Mouse (Mus musculus): ENCODE results near the gene Commd7. TPM values are rescaled to one million over a fixed set of nuclear protein-coding genes. Genes with fewer than 3 reads are reported as not detected.

Gene Commd7
- total and polyA plus RNA-seq, 2 experiments, result 6.3 to 13.7 TPM

DNA sequence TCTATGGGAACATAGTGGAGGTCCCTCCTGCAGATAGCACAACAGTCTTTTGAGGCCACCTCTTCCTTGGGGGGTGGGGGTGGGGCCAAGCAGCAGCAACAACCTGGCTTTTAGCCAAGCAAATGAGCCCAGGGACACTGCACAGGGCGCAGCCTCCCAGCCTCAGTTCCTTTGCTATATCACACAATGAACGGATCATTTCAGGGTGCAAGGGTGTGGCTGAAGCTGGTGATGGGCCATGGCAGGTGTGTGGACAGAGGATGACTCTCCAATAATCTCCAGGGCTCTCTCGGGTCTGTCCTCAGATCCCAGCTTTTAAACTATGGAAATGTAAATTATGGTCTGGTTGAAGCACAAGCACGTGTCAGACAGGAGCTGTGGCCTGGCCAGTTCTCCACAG is 55.5 kb downstream of the Commd7 start:
- Histone ChIP-seq H3K9ac (ENCODE audit: low read depth, low read length) (no peak overlapping the region), H3K27ac (replicated peaks; ENCODE audit: insufficient read depth, low read depth, low read length) (no peak overlapping the region), H3K27me3 (ENCODE audit: control insufficient read depth, insufficient read depth, low read length) (no peaks in the 10 kb centered on the region), H3K36me3 (ENCODE audit: control insufficient read depth, insufficient read depth, low read length) (no peaks in the 10 kb centered on the region), H3K4me3 (ENCODE audit: insufficient read depth, low read depth, low read length) (no peak overlapping the region), H3K79me2 (ENCODE audit: control insufficient read depth, insufficient read depth, low read length) (no peaks in the 10 kb centered on the region), H3K4me1 (ENCODE audit: control insufficient read depth, insufficient read depth, low read length) (peaks cover 5% of the 10 kb centered on the region; the same call in 1 of the 2 replicates)
- TF ChIP-seq CTCF (IDR thresholded peaks at IDR 0.05; ENCODE audit: low read depth, low read length) (no peak), POLR2A (IDR thresholded peaks at IDR 0.05; ENCODE audit: extremely low read depth, insufficient read depth, low read length) (no peak)
- 77% methylated on average over 4 of the region's 4 CpGs for WGBS
- DNase-seq (ENCODE audit: extremely low read depth, low read depth, low spot score), result no peak

DNA sequence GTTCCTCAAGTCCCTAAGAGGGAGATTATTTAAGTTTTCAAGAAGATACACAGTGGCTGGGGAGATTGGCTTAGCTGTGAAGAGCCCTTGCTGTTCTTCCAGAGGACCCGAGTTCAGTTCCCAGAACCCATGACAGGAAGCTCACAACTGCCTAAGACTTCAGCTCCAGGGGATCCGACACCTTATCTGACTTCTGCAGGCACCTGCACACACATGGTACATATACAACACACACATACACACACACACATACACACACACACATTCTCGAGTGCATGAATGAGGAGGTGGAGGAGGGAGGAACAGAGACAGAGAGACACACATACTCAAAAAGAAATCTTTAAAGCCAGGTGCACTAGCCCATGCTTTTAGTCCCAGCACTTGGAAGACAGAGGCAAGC is 56.4 kb downstream of the Commd7 start:
- Histone ChIP-seq H3K79me2 (ENCODE audit: control insufficient read depth, insufficient read depth, low read length) (no peaks in the 10 kb centered on the region), H3K9ac (ENCODE audit: low read depth, low read length) (no peak overlapping the region), H3K36me3 (ENCODE audit: control insufficient read depth, insufficient read depth, low read length) (no peaks in the 10 kb centered on the region), H3K27me3 (ENCODE audit: control insufficient read depth, insufficient read depth, low read length) (no peaks in the 10 kb centered on the region), H3K4me3 (ENCODE audit: insufficient read depth, low read depth, low read length) (no peak overlapping the region), H3K4me1 (ENCODE audit: control insufficient read depth, insufficient read depth, low read length) (0 out of 2 replicates have a peak, but pooled peaks cover 2% of the 10 kb centered on the region), H3K27ac (replicated peaks; ENCODE audit: insufficient read depth, low read depth, low read length) (no peak overlapping the region)
- TF ChIP-seq POLR2A (IDR thresholded peaks at IDR 0.05; ENCODE audit: extremely low read depth, insufficient read depth, low read length), result no peak
- no peak for DNase-seq (ENCODE audit: extremely low read depth, low read depth, low spot score)
- WGBS, result 88% methylated on average over 3 of the region's 3 CpGs

DNA sequence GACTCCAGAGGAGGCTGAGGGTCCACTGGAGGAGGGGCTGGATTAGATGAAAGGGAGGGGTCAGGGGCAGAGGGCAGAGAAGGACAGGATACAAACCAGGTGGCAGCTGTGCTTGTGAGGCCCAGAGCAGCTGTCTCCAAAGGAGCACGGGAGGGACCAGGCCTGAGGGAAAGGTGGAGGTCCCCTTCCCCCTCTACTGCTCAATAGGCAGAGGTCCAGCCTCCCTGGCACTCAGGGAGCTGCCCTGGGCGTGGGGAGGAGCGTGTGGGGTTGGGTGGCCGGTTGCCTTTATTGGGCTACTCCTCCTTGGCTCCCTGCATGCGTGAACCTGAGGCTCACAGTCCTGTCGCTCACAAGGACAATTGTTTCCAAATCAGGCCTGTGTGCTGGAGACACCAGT is 57.0 kb downstream of the Commd7 start:
- Histone ChIP-seq H3K4me1 (ENCODE audit: control insufficient read depth, insufficient read depth, low read length) (0 out of 2 replicates have a peak, but pooled peaks cover 2% of the 10 kb centered on the region), H3K27me3 (ENCODE audit: control insufficient read depth, insufficient read depth, low read length) (no peaks in the 10 kb centered on the region), H3K27ac (replicated peaks; ENCODE audit: insufficient read depth, low read depth, low read length) (no peak overlapping the region), H3K79me2 (ENCODE audit: control insufficient read depth, insufficient read depth, low read length) (no peaks in the 10 kb centered on the region), H3K4me3 (ENCODE audit: insufficient read depth, low read depth, low read length) (no peak overlapping the region), H3K36me3 (ENCODE audit: control insufficient read depth, insufficient read depth, low read length) (no peaks in the 10 kb centered on the region), H3K9ac (ENCODE audit: low read depth, low read length) (no peak overlapping the region)
- DNase-seq (ENCODE audit: extremely low read depth, low read depth, low spot score), result no peak
- TF ChIP-seq CTCF (IDR thresholded peaks at IDR 0.05; ENCODE audit: low read depth, low read length) (no peak), POLR2A (IDR thresholded peaks at IDR 0.05; ENCODE audit: extremely low read depth, insufficient read depth, low read length) (no peak)
- 79% methylated on average over 6 of the region's 6 CpGs for WGBS

- Histone ChIP-seq H3K9ac (ENCODE audit: low read depth, low read length) (no peak overlapping the region), H3K4me3 (ENCODE audit: insufficient read depth, low read depth, low read length) (no peak overlapping the region), H3K36me3 (ENCODE audit: control insufficient read depth, insufficient read depth, low read length) (no peaks in the 10 kb centered on the region), H3K27ac (replicated peaks; ENCODE audit: insufficient read depth, low read depth, low read length) (no peak overlapping the region), H3K4me1 (ENCODE audit: control insufficient read depth, insufficient read depth, low read length) (no peaks in the 10 kb centered on the region), H3K27me3 (ENCODE audit: control insufficient read depth, insufficient read depth, low read length) (no peaks in the 10 kb centered on the region), H3K79me2 (ENCODE audit: control insufficient read depth, insufficient read depth, low read length) (no peaks in the 10 kb centered on the region)
- TF ChIP-seq POLR2A (IDR thresholded peaks at IDR 0.05; ENCODE audit: extremely low read depth, insufficient read depth, low read length) (no peak), CTCF (IDR thresholded peaks at IDR 0.05; ENCODE audit: low read depth, low read length) (no peak)
- 98% methylated on average over 9 of the region's 9 CpGs for WGBS
- no peak for DNase-seq (ENCODE audit: extremely low read depth, low read depth, low spot score)
These were observed 59.5 kb downstream of the Commd7 start for GRCm38 (mm10) chr2:153573101-153573500.

GRCm38 (mm10) chr2:153568541-153568940 is 64.0 kb downstream of the Commd7 start:
- Histone ChIP-seq H3K36me3 (ENCODE audit: control insufficient read depth, insufficient read depth, low read length) (no peaks in the 10 kb centered on the region), H3K9ac (ENCODE audit: low read depth, low read length) (no peak overlapping the region), H3K4me1 (ENCODE audit: control insufficient read depth, insufficient read depth, low read length) (no peaks in the 10 kb centered on the region), H3K79me2 (ENCODE audit: control insufficient read depth, insufficient read depth, low read length) (no peaks in the 10 kb centered on the region), H3K27ac (replicated peaks; ENCODE audit: insufficient read depth, low read depth, low read length) (no peak overlapping the region), H3K4me3 (ENCODE audit: insufficient read depth, low read depth, low read length) (no peak overlapping the region), H3K27me3 (ENCODE audit: control insufficient read depth, insufficient read depth, low read length) (no peaks in the 10 kb centered on the region)
- no peak for DNase-seq (ENCODE audit: extremely low read depth, low read depth, low spot score)
- TF ChIP-seq CTCF (IDR thresholded peaks at IDR 0.05; ENCODE audit: low read depth, low read length) (no peak), POLR2A (IDR thresholded peaks at IDR 0.05; ENCODE audit: extremely low read depth, insufficient read depth, low read length) (no peak)
- 95% methylated on average over 6 of the region's 6 CpGs for WGBS

GRCm38 (mm10) chr2:153568013-153568412 is 64.6 kb downstream of the Commd7 start:
- Histone ChIP-seq H3K9ac (ENCODE audit: low read depth, low read length) (no peak overlapping the region), H3K4me1 (ENCODE audit: control insufficient read depth, insufficient read depth, low read length) (no peaks in the 10 kb centered on the region), H3K27me3 (ENCODE audit: control insufficient read depth, insufficient read depth, low read length) (no peaks in the 10 kb centered on the region), H3K36me3 (ENCODE audit: control insufficient read depth, insufficient read depth, low read length) (no peaks in the 10 kb centered on the region), H3K27ac (replicated peaks; ENCODE audit: insufficient read depth, low read depth, low read length) (no peak overlapping the region), H3K79me2 (ENCODE audit: control insufficient read depth, insufficient read depth, low read length) (no peaks in the 10 kb centered on the region), H3K4me3 (ENCODE audit: insufficient read depth, low read depth, low read length) (no peak overlapping the region)
- TF ChIP-seq POLR2A (IDR thresholded peaks at IDR 0.05; ENCODE audit: extremely low read depth, insufficient read depth, low read length), result no peak
- no peak for TF ChIP-seq CTCF (IDR thresholded peaks at IDR 0.05; ENCODE audit: low read depth, low read length)
- WGBS, result 76% methylated on average over 4 of the region's 4 CpGs
- no peak for DNase-seq (ENCODE audit: extremely low read depth, low read depth, low spot score)

Other genes starting within 250 kb of the Commd7 start
- not detected in 2 replicates for gene 4930404H24Rik, start 140.0 kb downstream of the Commd7 start, total RNA-seq (2014; rRNA removed)
- gene 4930404H24Rik, start 140.0 kb downstream of the Commd7 start, polyA plus RNA-seq (2012; rRNA removed), result not detected in 2 replicates
- 0.18 and 0.34 TPM in 2 replicates for gene Nol4l, start 102.8 kb downstream of the Commd7 start, total RNA-seq (2014; rRNA removed)
- 0.44 and 0.80 TPM in 2 replicates for gene Nol4l, start 102.8 kb downstream of the Commd7 start, polyA plus RNA-seq (2012; rRNA removed)
- gene Dnmt3b, start 16.7 kb upstream of the Commd7 start, total RNA-seq (2014; rRNA removed), result 0.54 and 0.65 TPM in 2 replicates
- gene Dnmt3b, start 16.7 kb upstream of the Commd7 start, polyA plus RNA-seq (2012; rRNA removed), result 2.2 and 3.4 TPM in 2 replicates
- gene Dnmt3c, start 63.9 kb upstream of the Commd7 start, total RNA-seq (2014; rRNA removed), result not detected in 2 replicates
- gene Dnmt3c, start 63.9 kb upstream of the Commd7 start, polyA plus RNA-seq (2012; rRNA removed), result not detected in 2 replicates
- 6.6 and 7.9 TPM in 2 replicates for gene Mapre1, start 108.5 kb upstream of the Commd7 start, total RNA-seq (2014; rRNA removed)
- 2.7 and 3.0 TPM in 2 replicates for gene Mapre1, start 108.5 kb upstream of the Commd7 start, polyA plus RNA-seq (2012; rRNA removed)
- gene Efcab8, start 147.2 kb upstream of the Commd7 start, total RNA-seq (2014; rRNA removed), result not detected in 2 replicates
- 0.02 TPM in 1 of 2 replicates, not detected in the other for gene Efcab8, start 147.2 kb upstream of the Commd7 start, polyA plus RNA-seq (2012; rRNA removed)
- gene Sun5, start 238.3 kb upstream of the Commd7 start, total RNA-seq (2014; rRNA removed), result not detected in 2 replicates
- not detected in 2 replicates for gene Sun5, start 238.3 kb upstream of the Commd7 start, polyA plus RNA-seq (2012; rRNA removed)
- not detected in 2 replicates for gene Bpifb2, start 242.3 kb upstream of the Commd7 start, total RNA-seq (2014; rRNA removed)
- not detected in 2 replicates for gene Bpifb2, start 242.3 kb upstream of the Commd7 start, polyA plus RNA-seq (2012; rRNA removed)